Mouse (Mus musculus): Measurements from ENCODE around the gene Sh3bp5l.
A peak's percentile ranks its signal among the peaks of the same experiment; 100 is the strongest.
"Not testable (repeated sequence)": the region's sequence is repeated elsewhere in the genome, so short reads cannot be mapped to it uniquely, and the experiment has no call there.

The Sh3bp5l gene

GRCm38 (mm10) chr11:58330276-58331148 lies at the start of gene Sh3bp5l, which contains the start of gene Zfp672:
TSS of gene Sh3bp5l (plus strand) at chr11:58330724.
TSS of gene Zfp672 (minus strand) at chr11:58330339.
- DNase-seq (ENCODE audit: low spot score in 2 of 2) = peak; percentile 80 to 81

GRCm38 (mm10) chr11:58281970-58282496 lies 48.5 kb upstream of the Sh3bp5l start:
- DNase-seq (ENCODE audit: low spot score in 2 of 2) = no peak

- no peak for DNase-seq (ENCODE audit: low spot score in 2 of 2)
These were observed 48.0 kb upstream of the Sh3bp5l start for GRCm38 (mm10) chr11:58282518-58282917.

GRCm38 (mm10) chr11:58289992-58290682 lies 40.4 kb upstream of the Sh3bp5l start:
- no peak for DNase-seq (ENCODE audit: low spot score in 2 of 2)

DNA sequence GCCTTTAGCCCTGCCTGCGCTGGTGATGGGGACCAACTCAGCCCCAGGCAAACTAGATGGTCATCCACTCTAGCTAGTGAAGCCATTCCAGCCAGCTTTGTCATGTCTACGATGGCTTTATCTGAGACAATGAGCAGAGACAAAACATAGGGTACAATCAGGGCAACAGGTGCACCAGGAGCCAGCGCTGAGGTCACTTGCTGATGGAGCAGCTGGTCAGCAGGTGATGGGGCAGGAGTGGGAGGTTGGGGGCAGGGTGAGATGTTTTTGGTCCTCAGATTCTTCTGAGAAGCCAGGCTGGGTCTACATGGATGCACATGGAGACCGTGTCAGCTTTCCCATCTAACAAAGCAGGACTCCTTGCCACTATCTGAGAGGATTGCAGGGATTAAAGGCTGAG lies 39.7 kb upstream of the Sh3bp5l start:
- no peak for DNase-seq (ENCODE audit: low spot score in 2 of 2)

DNA sequence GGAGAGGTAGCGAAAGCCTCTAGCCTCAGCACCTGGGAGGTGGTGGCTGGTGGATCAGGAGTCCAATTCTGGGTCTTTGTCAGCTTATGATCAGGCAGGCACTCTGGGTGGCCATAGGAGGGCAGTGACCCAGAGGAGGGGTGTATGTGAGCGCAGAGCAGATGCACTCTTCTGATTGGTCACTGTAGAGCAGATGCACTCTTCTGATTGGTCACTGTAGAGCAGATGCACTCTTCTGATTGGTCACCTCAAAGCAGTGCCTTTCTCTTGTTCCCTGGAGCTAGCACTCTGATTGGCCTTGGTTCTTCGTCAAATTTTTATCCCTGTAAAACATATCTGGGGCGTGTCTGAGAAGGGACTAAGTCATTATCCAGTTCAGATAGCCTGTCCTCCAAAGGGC lies 37.7 kb upstream of the Sh3bp5l start:
- no peak for DNase-seq (ENCODE audit: low spot score in 2 of 2)

DNA sequence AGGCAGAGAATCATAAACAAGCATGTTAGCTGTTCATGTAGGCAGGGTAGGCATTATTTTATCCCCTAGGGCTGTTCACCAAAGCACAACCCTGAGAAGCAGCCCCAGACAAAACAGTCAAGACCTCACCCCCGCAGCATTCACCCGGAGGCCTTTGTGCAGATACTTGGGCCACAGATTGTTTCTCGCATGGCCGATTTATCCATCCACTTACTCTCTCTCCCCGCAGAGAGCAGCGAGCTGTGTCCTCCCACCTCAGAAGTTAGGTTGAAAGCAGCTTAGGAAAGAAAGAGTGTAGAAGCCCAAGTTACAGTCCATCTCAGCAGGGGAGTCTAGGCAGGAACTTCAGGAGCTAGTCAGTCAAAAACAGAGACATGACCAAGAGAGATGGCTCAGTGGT lies 33.1 kb upstream of the Sh3bp5l start:
- no peak for DNase-seq (ENCODE audit: low spot score in 2 of 2)

DNA sequence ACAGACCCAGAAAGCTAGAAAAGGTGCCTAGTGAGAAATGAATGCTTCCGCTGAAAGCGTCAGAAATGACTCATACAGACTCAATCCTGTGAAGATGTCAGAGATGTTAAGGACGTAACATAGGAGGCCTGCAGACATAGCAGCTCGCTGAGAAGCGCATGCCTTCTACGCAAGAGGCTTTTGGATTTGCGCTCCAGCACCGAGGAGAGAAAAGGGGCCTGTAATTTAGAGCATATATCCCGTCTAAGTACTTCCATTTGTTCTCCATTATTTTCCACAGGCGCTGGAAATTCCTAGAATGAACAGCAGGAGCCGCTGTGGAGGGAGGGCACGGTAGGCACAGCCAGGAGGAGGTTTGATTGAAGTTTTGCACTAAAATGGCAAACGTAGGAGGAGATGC lies 29.5 kb upstream of the Sh3bp5l start:
- DNase-seq (ENCODE audit: low spot score in 2 of 2) = peak; percentile 68 to 69

- peak; percentile 100 for DNase-seq (ENCODE audit: low spot score in 2 of 2)
These were observed 28.4 kb upstream of the Sh3bp5l start for GRCm38 (mm10) chr11:58301837-58302754.

DNA sequence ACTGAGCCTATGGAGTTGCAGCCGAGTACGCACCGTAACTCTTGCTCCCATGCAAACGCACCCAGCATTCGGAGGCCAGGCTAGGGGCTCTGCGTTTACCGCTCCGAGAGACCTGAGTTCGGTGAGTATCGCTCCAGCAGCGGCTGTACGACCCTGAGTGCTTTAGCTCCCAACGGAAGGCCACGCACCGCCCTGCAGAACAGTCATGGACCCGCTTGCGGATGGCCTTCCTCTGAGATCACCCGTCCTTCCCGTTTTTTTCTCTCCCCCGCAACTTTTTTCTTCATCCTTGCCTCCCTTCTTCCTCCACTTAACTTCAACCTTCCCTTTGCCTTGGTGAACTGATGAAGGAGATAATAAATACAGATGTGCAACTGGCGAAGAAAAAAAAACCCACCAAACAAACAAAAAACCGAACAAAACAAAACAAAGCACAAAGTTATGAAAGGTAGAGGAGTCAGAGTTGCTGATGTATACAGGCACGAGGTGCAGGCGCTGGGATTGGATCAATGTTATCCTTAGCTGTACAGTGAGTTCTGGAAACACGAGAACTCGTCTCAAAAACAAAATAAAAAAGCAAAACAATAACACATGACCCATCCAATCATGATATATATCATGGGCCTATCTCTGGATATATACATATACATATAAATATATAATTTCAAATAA lies 27.6 kb upstream of the Sh3bp5l start:
- no peak for DNase-seq (ENCODE audit: low spot score in 2 of 2)

DNA sequence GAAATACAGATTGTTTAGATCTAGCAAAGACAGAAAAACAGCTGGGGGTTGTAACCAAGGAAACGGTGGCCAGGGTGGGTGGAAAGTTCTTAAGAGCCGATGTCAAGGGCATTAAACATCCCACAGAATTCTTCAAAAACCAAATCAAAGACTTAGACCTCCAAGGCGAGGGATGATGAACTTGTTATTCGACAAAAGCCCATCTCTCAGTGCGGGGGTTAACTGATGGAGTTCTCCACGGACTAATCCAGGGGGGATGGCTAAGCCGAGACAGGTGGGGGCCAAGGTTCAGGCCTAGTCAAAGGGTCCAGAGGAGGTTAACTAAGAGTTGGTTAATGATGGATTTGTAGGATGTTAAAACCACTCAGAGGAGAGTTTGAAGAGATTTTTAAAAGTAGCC lies 26.9 kb upstream of the Sh3bp5l start:
- no peak for DNase-seq (ENCODE audit: low spot score in 2 of 2)

DNA sequence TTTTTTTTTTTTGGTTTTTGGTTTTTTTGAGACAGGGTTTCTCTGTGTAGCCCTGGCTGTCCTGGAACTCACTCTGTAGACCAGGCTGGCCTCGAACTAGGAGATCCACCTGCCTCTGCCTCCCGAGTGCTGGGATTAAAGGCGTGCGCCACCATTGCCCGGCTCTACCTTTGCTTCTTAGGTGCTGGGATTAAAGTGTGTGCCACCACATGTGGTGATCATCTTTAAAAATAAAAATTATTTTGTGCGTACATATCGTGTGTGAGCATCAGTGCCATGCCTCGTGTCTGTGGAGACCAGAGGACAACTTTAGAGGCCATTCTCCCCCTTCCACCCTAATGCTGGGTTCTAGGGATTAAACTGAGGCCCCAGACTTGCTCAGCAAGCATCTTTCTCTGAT lies 25.2 kb upstream of the Sh3bp5l start:
- DNase-seq (ENCODE audit: low spot score in 2 of 2) = not testable (repeated sequence)

- peak; percentile 87 to 92 for DNase-seq (ENCODE audit: low spot score in 2 of 2)
These were observed 23.6 kb upstream of the Sh3bp5l start, which contains the start of gene Zfp692 for GRCm38 (mm10) chr11:58306860-58307308. TSS of gene Zfp692 (plus strand) at chr11:58307069.

GRCm38 (mm10) chr11:58307411-58308080 lies 23.0 kb upstream of the Sh3bp5l start:
- peak; percentile 34 to 36 for DNase-seq (ENCODE audit: low spot score in 2 of 2)

DNA sequence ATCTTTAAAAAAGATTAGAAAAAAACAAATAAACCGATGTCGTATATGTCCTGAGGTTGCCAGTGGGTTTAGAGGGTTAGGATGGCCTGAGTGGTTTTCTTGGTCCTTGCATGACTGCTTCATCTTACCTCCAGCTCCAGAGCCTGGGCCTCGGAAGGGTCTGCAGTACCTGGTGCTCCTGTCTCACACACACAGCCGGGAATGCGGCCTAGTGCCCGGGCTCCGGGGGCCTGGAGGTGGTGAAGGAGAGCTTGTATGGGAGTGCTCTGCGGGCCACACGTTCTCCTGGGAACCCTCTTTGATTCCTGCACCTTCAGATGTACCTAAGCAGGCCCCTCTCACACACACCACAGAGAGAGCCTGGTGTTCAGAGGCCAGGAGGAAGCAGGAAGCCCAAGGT lies 21.9 kb upstream of the Sh3bp5l start:
- DNase-seq (ENCODE audit: low spot score in 2 of 2) = no peak

- no peak for DNase-seq (ENCODE audit: low spot score in 2 of 2)
These were observed 16.5 kb upstream of the Sh3bp5l start for GRCm38 (mm10) chr11:58314069-58314468.

DNA sequence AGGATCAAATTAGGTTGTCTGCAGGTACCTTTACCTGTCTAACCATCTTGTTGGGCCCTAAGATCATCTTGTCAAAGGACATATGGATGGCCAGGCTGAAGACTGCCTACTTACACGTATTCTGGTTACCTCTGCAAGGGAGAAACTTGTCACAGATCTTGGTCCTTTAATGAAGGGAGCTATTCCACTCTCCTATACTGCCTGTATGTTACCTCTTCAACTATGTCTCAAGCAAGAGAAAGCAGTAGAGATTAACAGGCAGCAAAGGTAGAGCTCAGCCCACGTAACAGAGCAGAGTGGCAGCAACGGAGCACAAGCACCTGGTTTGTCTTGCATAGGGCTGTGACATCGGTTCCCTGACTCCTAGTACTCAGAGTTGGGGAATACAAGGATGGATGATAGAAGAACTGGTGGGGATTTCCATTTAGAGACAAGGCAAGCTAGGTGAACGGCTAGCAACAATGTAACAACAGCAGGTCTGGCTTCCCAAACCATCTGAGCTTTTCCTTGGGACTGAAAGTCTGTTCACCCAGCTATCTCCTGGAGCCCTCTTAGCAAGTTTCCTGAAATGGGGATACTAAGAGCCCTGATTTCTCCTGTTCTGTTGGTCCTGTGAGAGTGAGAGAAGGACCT lies 14.9 kb upstream of the Sh3bp5l start:
- no peak for DNase-seq (ENCODE audit: low spot score in 2 of 2)

DNA sequence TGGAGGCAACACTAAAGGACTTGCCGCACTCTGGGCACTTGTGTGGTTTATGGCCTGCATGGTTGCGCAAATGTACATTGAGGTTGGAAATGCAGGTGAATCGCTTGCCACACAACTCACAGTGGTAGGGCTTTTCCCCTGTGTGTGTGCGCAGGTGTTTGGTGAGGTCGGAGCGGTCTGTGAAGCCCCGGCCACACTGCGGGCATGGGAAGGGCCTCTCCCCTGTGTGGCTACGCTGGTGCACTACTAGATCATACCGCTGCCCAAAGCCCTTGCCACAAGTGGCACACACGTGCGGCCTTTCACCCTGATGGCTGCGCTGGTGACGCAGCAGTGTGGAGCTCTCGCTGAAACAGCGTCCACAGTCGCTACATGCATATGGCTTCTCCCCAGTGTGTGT lies 14.2 kb upstream of the Sh3bp5l start:
- DNase-seq (ENCODE audit: low spot score in 2 of 2) = no peak

GRCm38 (mm10) chr11:58316768-58317390 lies 13.6 kb upstream of the Sh3bp5l start:
- no peak for DNase-seq (ENCODE audit: low spot score in 2 of 2)
